Mouse (Mus musculus): ENCODE data around the gene Usp7. TPM values are rescaled to one million over a fixed set of nuclear protein-coding genes. Genes with fewer than 3 reads are reported as not detected.

The Usp7 gene
- total RNA-seq (2023): 134 and 198 TPM in 2 replicates

DNA sequence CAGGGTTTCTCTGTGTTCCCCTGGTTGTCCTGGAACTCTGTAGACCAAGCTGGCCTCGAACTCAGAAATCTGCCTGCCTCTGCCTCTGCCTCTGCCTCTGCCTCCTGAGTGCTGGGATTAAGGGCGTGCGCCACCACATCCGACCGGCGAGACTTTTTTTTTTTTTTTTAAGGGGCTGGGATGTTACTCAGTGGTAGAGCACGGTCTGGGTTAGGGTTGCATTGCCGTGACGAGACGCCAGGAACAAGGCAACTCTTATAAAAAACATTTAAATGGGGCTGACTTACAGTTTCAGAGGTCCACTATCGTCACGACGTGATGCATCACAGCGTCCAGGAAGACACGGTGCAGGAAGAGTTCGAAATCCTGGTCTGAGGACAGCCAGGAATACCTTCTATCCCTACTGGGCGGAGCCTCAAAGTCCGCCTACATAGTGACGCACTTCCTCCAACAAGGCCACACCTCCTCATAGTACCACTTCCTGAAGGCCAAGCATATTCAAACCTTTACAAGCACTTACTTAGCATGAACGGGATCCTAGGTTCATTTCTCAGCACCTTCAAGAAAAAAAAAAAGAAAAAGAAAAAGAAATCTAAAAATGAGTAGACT, at the start of gene Usp7:
TSS of gene Usp7 (minus strand) at position 360 of the 609 bp plus-strand sequence.

DNA sequence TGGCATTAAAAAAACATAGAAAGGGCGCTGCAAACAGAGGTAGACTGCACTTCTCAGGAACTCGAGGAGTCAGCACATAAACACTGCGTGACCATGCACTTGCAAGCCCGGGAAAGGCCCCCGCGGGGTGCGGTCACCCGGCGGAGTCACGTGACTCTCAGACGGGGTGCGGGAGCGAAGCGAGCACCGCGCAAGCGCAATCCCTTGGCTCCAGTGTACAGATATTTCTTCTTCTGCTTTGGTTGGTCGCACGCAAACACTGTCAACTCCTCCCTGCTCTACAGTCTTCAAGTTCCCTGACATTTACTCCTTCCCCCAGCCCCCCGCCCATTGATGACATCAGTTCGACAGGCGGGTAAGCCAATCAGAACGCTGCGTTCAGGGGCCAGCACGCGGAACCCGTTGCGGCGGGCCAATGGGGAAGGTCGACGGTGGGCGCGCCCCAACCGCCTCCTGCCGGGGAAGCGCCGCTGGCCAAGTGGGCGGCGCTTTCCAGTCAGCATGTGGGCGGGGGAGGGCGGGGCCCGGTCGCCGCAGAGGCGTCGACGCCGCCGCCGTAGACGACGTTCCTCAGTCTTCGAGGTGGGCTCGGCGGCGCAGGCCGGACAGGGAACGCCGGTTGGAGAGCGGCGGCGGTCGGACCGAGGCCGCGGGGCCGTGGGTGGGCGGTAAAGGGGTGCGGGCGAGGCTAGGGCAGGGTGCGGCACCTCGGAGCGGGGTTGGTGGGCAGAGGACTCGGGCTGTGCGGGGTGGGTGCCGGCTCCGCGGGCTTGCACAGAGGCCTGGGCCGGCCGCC, 37.7 kb upstream of the Usp7 start, which contains the start of gene 1810013L24Rik:
TSS of gene 1810013L24Rik (plus strand) at position 537 of the 796 bp plus-strand sequence.

DNA sequence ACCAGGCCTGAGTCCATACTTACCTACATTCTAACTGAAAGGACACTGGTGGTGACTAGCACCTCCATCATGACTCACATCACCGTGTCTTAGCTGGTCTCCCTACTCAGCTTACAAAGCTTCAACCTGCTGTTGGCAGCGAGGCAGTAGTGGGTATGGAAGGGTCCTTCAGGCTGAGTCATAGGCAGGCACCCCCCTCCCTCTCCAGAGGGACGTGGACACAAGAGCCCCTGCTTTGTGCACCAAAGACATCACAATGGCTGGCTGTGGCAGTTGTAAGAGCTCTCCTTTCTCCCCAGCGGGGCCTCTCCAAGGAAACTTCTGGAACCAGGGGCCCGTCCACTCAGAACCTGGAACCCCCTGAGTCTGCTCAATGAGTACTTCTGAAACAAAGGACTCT, 111.6 kb downstream of the Usp7 start, which contains the start of gene Gm5767:
TSS of gene Gm5767 (plus strand) at position 301 of the 400 bp plus-strand sequence.

DNA sequence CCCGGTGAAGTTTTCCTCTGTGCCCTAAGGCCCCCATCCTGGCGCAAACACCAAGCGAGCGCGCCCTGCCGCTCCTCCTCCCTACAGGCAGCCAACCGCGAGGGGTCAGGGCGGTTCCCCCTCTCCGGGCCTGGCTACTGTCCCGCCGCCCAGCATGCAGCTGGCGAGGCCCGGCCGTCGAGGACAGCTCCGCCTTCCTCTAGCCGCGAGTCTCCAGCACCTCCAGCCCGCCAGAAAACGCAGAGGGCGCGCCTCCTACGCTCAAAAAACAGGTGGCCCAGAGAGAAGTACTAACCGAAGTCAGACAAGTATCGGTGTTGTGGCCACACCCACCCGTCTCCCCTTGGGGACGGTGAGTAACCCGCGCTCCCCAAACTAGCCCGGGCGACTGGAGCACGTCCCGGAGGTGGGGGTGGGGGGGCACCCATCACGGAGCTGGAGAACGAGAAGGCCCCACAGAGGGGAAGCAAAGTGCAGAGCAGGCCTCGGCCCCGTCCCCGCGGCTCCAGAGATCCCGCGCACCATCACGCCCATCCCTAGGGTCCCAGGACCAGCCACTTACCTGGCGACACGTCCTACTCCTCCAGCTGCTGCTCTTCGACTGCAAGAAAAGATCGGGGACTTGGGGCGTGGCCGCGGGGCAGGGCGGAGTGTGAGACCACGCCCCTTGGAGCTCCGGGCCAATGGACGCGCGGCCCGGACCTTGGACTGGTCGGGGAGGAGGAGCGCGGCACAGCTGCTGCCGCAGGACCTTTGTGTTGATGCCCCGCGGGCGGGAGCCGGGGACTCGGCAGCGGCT, 120.4 kb downstream of the Usp7 start, which contains the start of gene Carhsp1:
TSS of gene Carhsp1 (minus strand) at position 605 of the 799 bp plus-strand sequence.

Other genes starting within 250 kb of the Usp7 start
- gene Pmm2, start 154.6 kb downstream of the Usp7 start, total RNA-seq (2023): 28.4 and 38.2 TPM in 2 replicates
- 1.8 and 2.1 TPM in 2 replicates for gene Tmem186, start 154.6 kb downstream of the Usp7 start, total RNA-seq (2023)
- gene Carhsp1, start 120.2 kb downstream of the Usp7 start, total RNA-seq (2023): 71.8 and 72.6 TPM in 2 replicates
- gene Gm5767, start 111.5 kb downstream of the Usp7 start, total RNA-seq (2023): not detected in 2 replicates
- gene 1810013L24Rik, start 37.8 kb upstream of the Usp7 start, total RNA-seq (2023): 112 and 162 TPM in 2 replicates